Mouse (Mus musculus) heart, adult 11 months (tissue): Measurements from ENCODE around the gene Serpina3n.
"Not testable (repeated sequence)": the region's sequence is repeated elsewhere in the genome, so short reads cannot be mapped to it uniquely, and the experiment has no call there.

Experiments
- DNase-seq: peaks from one replicate; pipeline ENCODE4 v3.0.0; 2022

Gene Serpina3n

DNA sequence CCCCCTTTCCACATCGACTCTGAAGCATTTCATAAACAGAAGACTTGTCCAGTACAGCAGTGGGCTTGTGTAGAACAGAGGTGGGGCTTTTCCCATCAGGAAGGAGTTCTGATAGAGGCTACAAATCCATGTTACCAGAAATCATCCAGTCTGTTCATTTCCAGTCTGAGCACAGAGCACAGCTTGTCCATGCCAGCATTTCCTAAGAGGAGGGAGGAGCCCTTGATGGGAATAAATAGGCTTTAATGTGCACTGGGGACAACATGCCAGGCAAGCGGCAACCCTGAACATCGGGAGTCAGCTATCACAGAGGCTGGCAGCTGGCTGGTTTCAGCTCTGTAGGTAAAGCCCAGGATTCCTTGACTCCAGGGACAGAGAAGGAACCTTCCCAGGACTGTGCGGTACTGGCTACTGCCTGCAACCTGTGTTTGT lies at the start of gene Serpina3n:
Serpina3n (plus strand) TSS at position 276 of the 432 bp plus-strand sequence.
- DNase-seq = peak; percentile 95

GRCm38 (mm10) chr12:104369986-104370385 lies 36.5 kb upstream of the Serpina3n start:
- DNase-seq = peak; percentile 83

DNA sequence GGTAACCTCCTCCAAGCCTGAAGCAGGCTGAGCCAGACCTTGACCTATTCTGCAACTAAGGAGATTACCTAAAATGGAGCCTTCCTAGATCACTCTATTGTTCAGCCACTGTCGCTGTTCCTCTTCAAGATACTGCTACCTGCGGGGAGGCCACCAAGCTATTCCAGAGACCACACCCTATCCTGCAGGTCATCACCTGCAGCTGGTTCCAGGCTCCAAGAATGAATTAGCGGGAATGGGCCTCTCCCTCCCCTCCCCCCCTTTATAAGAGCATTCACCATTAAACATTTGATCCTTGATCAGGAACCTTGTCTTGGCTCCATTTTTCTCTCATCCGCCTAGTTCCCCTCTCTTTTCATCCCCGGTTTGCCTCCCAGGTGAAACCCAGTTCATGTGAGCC lies 29.4 kb upstream of the Serpina3n start:
- peak; percentile 34 for DNase-seq

- DNase-seq = not testable (repeated sequence)
These were observed 28.2 kb upstream of the Serpina3n start for GRCm38 (mm10) chr12:104378351-104378750.

GRCm38 (mm10) chr12:104378815-104379214 lies 27.7 kb upstream of the Serpina3n start:
- peak; percentile 14 for DNase-seq

- peak; percentile 55 for DNase-seq
These were observed 26.7 kb upstream of the Serpina3n start for GRCm38 (mm10) chr12:104379856-104380255.

- peak; percentile 19 for DNase-seq
These were observed 25.4 kb upstream of the Serpina3n start for GRCm38 (mm10) chr12:104381071-104381604.

GRCm38 (mm10) chr12:104385987-104386386 lies 20.5 kb upstream of the Serpina3n start:
- not testable (repeated sequence) for DNase-seq

DNA sequence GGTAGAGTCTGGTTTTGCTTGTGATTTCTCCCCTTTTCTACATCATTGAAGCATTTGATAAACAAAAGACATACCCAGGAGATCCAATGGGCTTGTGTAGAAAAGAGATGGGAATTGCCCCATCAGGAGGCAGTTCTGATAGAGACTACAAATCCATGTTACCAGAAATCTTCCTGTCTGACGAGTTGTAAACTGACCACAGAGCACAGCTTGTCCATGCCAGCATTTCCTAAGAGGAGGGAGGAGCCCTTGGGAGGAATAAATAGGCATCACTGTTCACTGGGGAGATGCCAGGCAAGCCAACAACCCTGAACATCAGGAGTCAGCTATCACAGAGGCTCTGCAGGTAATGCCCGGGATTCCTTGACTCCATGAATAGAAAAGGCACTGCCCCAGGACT lies 19.7 kb upstream of the Serpina3n start:
- DNase-seq = peak; percentile 81

DNA sequence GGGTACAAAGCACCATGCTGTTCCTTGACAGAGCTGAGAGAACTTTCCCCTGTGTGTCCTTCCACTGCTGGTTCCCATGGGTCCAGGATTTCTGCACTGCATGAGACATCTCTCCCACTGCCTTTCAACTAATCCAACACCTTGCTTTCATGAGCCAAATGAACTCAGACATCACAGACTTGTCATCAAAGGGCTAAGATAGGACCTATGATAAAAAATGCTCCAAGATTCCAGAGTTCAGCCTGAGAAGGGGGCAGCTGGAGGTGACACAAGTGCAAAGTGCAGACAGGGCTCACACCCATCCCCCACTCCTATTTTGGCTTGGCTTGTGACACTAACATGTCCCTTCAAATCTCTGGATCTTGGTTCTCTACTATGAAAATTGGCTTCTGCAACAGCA lies 18.1 kb upstream of the Serpina3n start:
- DNase-seq = peak; percentile 68

- not testable (repeated sequence) for DNase-seq
These were observed 15.5 kb upstream of the Serpina3n start for GRCm38 (mm10) chr12:104391057-104391456.

GRCm38 (mm10) chr12:104403968-104404367 lies 2.6 kb upstream of the Serpina3n start:
- DNase-seq = peak; percentile 29

GRCm38 (mm10) chr12:104412507-104412906 lies 6.0 kb downstream of the Serpina3n start:
- DNase-seq = no peak

GRCm38 (mm10) chr12:104414576-104414975 lies 8.0 kb downstream of the Serpina3n start:
- DNase-seq = no peak

GRCm38 (mm10) chr12:104415625-104416315 lies 9.2 kb downstream of the Serpina3n start:
- peak; percentile 96 for DNase-seq

DNA sequence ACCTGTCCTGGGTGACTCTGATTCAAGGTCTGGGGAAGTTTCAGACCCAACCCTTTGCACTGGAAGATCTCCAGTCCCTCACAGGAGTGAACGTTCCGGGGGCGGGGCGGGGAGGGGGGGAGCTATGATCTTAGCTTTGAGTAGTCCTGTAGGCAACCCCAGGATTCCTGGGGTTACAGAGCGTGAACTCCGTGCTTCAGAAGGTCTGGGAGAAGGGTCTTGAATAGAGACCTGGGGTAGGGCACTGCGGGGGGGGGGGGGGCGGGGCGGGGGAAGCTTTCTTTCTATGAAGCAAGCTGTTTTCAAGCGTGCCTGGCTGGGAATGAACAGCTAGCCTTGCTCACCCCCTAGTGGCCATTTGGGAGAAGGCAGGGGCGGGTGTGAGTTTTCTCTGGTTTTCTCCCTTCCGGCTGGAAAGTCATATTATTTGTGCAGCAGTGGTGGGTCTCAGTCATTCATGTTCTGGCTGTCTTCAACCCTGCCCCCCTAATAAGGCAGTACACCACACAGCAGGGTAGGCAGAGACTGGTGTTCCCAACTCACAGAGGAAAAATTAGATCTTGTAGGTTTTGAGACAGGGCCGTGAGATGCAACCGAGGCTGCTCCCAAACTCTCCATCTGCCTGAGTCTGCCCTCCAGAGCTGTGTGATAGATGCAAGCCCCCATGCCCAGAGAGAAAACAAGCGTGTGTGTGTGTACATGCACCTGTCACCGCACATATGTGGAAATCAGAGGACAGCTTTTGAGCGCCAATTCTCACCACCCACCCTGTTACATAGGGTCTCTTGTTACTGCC lies 12.0 kb downstream of the Serpina3n start:
- DNase-seq = peak; percentile 90

GRCm38 (mm10) chr12:104419136-104419462 lies 12.6 kb downstream of the Serpina3n start:
- DNase-seq = no peak

DNA sequence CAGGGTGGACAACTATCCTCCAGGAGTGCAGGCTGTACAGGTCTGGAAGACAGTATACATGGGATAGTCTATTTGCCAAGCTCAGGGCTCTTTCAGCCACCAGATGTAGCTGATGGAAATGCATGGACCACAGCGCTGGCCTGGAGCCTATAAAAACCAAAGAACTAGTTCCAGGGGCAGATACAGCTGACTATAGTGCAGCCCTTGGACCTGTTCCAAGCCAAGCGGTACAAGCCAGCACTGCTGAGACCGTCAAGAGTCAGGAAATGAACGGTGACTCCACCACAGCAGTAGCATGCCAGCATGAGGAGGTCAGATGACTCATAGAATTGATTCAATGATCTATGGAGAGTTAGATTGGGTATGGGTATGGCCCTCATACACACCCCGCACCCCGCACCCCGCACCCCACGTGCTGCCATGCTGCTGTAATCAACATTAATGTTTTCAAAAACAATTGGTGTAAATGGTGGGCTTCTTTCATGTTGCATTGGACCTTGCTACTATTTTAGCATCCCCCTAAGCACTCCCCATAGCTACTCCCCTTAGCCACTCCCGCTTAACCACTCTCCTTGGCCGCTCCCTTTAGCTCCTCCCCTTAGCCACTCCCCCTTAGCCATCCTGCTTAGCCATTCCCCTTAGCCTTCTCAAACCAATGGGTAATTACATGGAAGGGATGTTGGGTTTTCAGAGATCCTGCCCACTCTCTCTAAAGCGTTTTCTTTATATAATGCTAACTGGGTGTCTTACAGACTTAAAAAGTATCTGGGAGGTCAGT lies 16.3 kb downstream of the Serpina3n start:
- DNase-seq = no peak

DNA sequence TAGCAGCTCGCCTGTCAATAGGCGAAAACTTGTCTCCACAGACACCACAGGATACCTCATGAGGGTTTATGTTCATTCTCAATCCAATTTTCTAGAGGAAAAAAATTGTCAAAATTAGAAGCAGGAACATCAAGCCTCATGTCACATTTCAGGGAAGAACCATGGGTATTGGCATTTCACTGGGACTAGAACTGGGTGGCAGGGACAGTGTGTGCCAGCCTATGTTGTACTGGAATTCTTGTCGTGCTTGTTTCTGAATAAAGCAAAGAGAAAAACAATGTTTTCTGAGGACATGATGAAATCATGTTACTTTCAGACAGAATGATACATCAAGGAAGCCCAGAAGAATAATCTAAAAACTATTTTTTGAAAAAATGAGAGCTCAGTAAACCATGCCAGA lies 19.1 kb downstream of the Serpina3n start:
- no peak for DNase-seq

GRCm38 (mm10) chr12:104426915-104427314 lies 20.4 kb downstream of the Serpina3n start:
- no peak for DNase-seq

DNA sequence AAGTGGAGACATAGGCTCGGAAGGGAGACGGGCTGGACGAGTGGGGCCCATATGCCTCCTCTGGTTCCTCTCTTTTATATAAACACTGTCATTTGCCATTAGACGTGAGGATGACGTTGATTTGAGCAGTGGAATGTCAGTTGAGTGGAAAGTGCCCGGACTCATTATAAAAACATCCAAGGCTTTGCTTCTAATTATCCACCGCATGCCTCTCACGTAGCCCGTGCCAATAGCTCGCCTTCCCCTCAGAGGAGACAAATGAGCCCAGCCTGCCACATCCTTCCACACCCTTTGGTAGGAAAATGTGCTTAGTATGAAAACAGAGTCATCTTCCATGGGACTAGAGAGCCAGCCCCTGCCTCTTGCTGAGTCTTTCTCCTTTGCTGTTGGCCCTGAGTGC lies 24.8 kb downstream of the Serpina3n start:
- no peak for DNase-seq

DNA sequence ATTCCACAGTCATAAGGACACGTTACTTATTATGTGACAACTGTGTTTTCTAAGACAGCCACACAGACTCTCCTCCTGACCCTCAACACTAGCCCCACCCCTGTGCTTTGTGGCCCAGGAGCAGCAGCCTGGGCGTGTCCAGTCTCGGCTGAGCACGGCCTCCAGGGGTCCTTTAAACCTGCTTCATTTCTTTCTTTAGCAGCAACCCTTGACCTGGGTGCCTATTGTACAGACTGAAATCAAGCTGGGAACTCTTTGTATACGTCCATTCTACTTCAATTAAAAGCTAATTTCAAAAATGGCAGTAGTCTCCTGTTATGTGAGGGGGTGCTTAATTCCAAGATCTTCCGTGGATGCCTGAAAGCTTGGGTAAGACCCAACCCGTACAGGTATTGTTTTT lies 26.7 kb downstream of the Serpina3n start:
- no peak for DNase-seq
